Mouse (Mus musculus) bone marrow macrophage, adult 2 months (primary cell): ENCODE measurements around the gene Cmtr1.

Experiments used
- CTCF ChIP-seq: IDR thresholded peaks from 2 replicates; pipeline ENCODE4 v1.5.1; 2012; ENCODE audit warnings: low read depth, mild to moderate bottlenecking, low read length, moderate library complexity
- POLR2A ChIP-seq: IDR thresholded peaks from 2 replicates; pipeline ENCODE4 v1.6.1; 2012; ENCODE audit warnings: mild to moderate bottlenecking, low read depth, low read length, borderline replicate concordance

GRCm38 (mm10) chr17:29680174-29680573, 19.8 kb downstream of the Cmtr1 start:
- TF ChIP-seq POLR2A (no peak), CTCF (no peak)
